Mouse (Mus musculus): ENCODE measurements around the gene Olfm2. TPM values are rescaled to one million over a fixed set of nuclear protein-coding genes. Genes with fewer than 3 reads are reported as not detected.

Olfm2 gene
- total and polyA plus RNA-seq, 3 experiments, result 0.08 to 0.47 TPM; not detected in 1

DNA sequence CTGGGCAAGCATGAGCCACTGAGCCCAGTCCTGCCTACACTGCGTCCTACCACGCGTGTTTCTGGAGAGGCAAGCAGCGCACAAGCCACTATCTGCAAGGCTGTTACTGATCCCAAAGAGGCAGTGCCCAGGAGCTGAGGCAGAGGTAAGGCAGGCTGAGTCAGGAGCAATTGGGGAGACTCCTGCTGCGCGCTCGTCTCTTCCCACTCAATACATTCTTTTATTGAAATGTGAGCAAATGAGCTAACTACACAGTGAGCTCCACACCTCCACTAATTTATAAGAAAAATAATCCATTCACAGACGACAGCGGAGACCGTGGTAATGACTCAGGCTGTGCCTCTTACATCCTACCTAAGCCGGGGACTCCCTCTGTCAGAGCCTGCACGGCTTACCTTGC, 68.3 kb downstream of the Olfm2 start:
- dilution Hi-C loops (cut with MboI; ENCODE audit: extremely low pct_ligation_motif_present, extremely low pct_unique_long_range_greater_than_20kb, low sequenced_read_pairs), result no loop called here
- in situ Hi-C loops (cut with MboI; ENCODE audit: low pct_ligation_motif_present, low pct_unique_long_range_greater_than_20kb, low sequenced_read_pairs), result no loop called here
- TF ChIP-seq RCOR1 (conservative IDR thresholded peaks at IDR 0.05; ENCODE audit: low read depth, low read length), result no peak
- TF ChIP-seq MAFK (IDR thresholded peaks at IDR 0.05; ENCODE audit: insufficient replicate concordance, low read length), result no peak
- no peak for TF ChIP-seq IRF4 (IDR thresholded peaks at IDR 0.05; ENCODE audit: low read depth, low read length)
- no peak for TF ChIP-seq USF2 (conservative IDR thresholded peaks at IDR 0.05; ENCODE audit: low read depth, low read length)
- TF ChIP-seq USF1 (IDR thresholded peaks at IDR 0.05; ENCODE audit: low read depth, low read length), result no peak
- TF ChIP-seq ZMIZ1 (IDR thresholded peaks at IDR 0.05; ENCODE audit: low read depth, low read length), result no peak
- no peak for TF ChIP-seq KAT2A (IDR thresholded peaks at IDR 0.05; ENCODE audit: insufficient replicate concordance, low read length)
- TF ChIP-seq ZC3H11A (IDR thresholded peaks at IDR 0.05; ENCODE audit: low read depth, low read length), result no peak
- no peak for TF ChIP-seq TCF12 (IDR thresholded peaks at IDR 0.05; ENCODE audit: low read depth, low read length)
- no peak for TF ChIP-seq MAZ (IDR thresholded peaks at IDR 0.05; ENCODE audit: low read depth, low read length)
- no peak for TF ChIP-seq BHLHE40 (IDR thresholded peaks at IDR 0.05; ENCODE audit: low read depth, low read length)

DNA sequence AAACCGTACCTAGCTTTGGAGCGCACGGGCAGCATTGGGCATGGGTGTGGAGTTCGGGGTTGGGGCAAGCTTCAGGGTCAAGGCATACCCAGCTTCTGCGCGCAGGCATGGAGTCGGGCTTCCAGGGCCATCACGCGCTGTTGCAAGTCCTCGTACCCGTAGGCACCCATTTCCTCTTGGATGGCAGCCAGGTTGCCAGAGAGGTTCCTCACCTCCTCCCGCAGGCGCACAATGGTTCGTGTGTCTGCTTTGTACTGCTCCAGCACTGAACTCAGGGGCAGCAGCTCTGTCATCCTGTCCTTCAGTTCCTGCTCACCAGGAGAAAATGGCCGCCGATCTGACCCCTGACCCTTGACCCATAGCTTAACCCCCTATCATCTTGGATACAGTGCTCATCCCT, 74.1 kb downstream of the Olfm2 start:
- no peaks in the 10 kb centered on the region for H3K36me3 ChIP-seq (replicated peaks in 1 of 2; ENCODE audit: control insufficient read depth in 1 of 2, insufficient read depth in 1 of 2, low read length in 1 of 2)
- H3K27ac ChIP-seq (ENCODE audit: insufficient read depth, low read depth), result no peak overlapping the region
- no peak overlapping the region for H3K4me3 ChIP-seq (replicated peaks in 1 of 3; ENCODE audit: low read depth in 2 of 3, low read length in 2 of 3, poor library complexity in 1 of 3)
- no peaks in the 10 kb centered on the region for H3K79me2 ChIP-seq (replicated peaks; ENCODE audit: control insufficient read depth, extremely low read depth, insufficient read depth, poor library complexity, severe bottlenecking)
- no peak overlapping the region for H3K9ac ChIP-seq (ENCODE audit: insufficient read depth, low read depth)
- dilution Hi-C loops (cut with MboI; ENCODE audit: extremely low pct_ligation_motif_present, extremely low pct_unique_long_range_greater_than_20kb, low sequenced_read_pairs), result no loop called here
- H3K27me3 ChIP-seq (replicated peaks), result peaks cover 4% of the 10 kb centered on the region
- in situ Hi-C loops (cut with MboI; ENCODE audit: low pct_ligation_motif_present, low pct_unique_long_range_greater_than_20kb, low sequenced_read_pairs), result no loop called here
- H3K4me2 ChIP-seq (ENCODE audit: insufficient read depth, low read depth, poor library complexity, severe bottlenecking), result no peak overlapping the region
- H3K4me1 ChIP-seq (ENCODE audit: control insufficient read depth in 1 of 2, insufficient read depth in 2 of 2), result no peaks in the 10 kb centered on the region
- TF ChIP-seq POLR2A (IDR thresholded peaks at IDR 0.05; ENCODE audit: low read depth, low read length) (no peak), CHD1 (IDR thresholded peaks at IDR 0.05; ENCODE audit: low read depth, low read length) (no peak)
- DNase-seq (ENCODE audit: extremely low read depth), result no peak
- no peaks in the 10 kb centered on the region for H3K9me3 ChIP-seq (replicated peaks; ENCODE audit: low read length)

More for the DNA sequence above, 68.3 kb downstream of the Olfm2 start:
- Histone ChIP-seq H3K27ac (ENCODE audit: insufficient read depth, low read depth) (no peak overlapping the region), H3K4me3 (replicated peaks in 1 of 3; ENCODE audit: low read depth in 2 of 3, low read length in 2 of 3, poor library complexity in 1 of 3) (no peak overlapping the region), H3K36me3 (replicated peaks in 1 of 2; ENCODE audit: control insufficient read depth in 1 of 2, insufficient read depth in 1 of 2, low read length in 1 of 2) (no peaks in the 10 kb centered on the region), H3K4me2 (ENCODE audit: insufficient read depth, low read depth, poor library complexity, severe bottlenecking) (no peak overlapping the region), H3K9me3 (replicated peaks; ENCODE audit: low read length) (no peaks in the 10 kb centered on the region), H3K4me1 (ENCODE audit: control insufficient read depth in 1 of 2, insufficient read depth in 2 of 2) (no peaks in the 10 kb centered on the region), H3K79me2 (replicated peaks; ENCODE audit: control insufficient read depth, extremely low read depth, insufficient read depth, poor library complexity, severe bottlenecking) (no peaks in the 10 kb centered on the region), H3K27me3 (replicated peaks) (peaks cover 4% of the 10 kb centered on the region), H3K9ac (ENCODE audit: insufficient read depth, low read depth) (no peak overlapping the region)
- no peak for DNase-seq (ENCODE audit: extremely low read depth)

DNA sequence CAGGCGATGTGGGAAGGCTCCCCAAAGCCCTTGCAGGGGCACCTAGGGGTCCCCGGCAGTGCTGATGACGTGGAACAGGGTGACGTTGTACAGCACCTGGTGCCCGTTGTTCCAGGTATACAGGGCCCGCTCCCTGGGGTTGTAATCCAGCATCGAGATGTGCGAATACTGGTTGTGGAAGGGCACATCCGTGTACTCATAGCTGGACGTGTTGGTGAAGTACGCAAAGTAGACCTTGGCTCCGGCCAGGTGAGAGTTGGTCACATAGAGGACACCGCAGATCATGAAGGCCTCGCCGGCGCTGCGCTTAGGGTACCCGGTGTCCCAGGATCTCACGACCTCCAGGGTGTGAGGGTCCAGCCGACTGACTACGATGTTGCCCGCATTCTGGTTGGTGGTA, 78.1 kb downstream of the Olfm2 start:
- in situ Hi-C loops (cut with MboI; ENCODE audit: low pct_ligation_motif_present, low pct_unique_long_range_greater_than_20kb, low sequenced_read_pairs), result no loop called here
- TF ChIP-seq MXI1 (IDR thresholded peaks at IDR 0.05; ENCODE audit: low read depth, low read length) (no peak), POLR2AphosphoS2 (IDR thresholded peaks at IDR 0.05; ENCODE audit: low read depth, low read length) (peak; percentile 26; the same call in 1 of the 2 replicates)
- H3K4me3 ChIP-seq (replicated peaks in 1 of 3; ENCODE audit: low read depth in 2 of 3, low read length in 2 of 3, poor library complexity in 1 of 3), result no peak overlapping the region

More for the DNA sequence above, 78.1 kb downstream of the Olfm2 start:
- H3K27ac ChIP-seq (ENCODE audit: insufficient read depth, low read depth), result no peak overlapping the region
- no peaks in the 10 kb centered on the region for H3K9me3 ChIP-seq (replicated peaks; ENCODE audit: low read length)
- no peaks in the 10 kb centered on the region for H3K27me3 ChIP-seq (replicated peaks)
- no peak for DNase-seq (ENCODE audit: extremely low read depth)
- dilution Hi-C loops (cut with MboI; ENCODE audit: extremely low pct_ligation_motif_present, extremely low pct_unique_long_range_greater_than_20kb, low sequenced_read_pairs), result no loop called here
- no peaks in the 10 kb centered on the region for H3K4me1 ChIP-seq (ENCODE audit: control insufficient read depth in 1 of 2, insufficient read depth in 2 of 2)
- H3K9ac ChIP-seq (ENCODE audit: insufficient read depth, low read depth), result no peak overlapping the region
- H3K4me2 ChIP-seq (ENCODE audit: insufficient read depth, low read depth, poor library complexity, severe bottlenecking), result no peak overlapping the region
- H3K36me3 ChIP-seq (replicated peaks in 1 of 2; ENCODE audit: control insufficient read depth in 1 of 2, insufficient read depth in 1 of 2, low read length in 1 of 2), result peaks cover 14 to 34% of the 10 kb centered on the region in 2 experiments
- no peaks in the 10 kb centered on the region for H3K79me2 ChIP-seq (replicated peaks; ENCODE audit: control insufficient read depth, extremely low read depth, insufficient read depth, poor library complexity, severe bottlenecking)
